In the genomic region with DNA sequence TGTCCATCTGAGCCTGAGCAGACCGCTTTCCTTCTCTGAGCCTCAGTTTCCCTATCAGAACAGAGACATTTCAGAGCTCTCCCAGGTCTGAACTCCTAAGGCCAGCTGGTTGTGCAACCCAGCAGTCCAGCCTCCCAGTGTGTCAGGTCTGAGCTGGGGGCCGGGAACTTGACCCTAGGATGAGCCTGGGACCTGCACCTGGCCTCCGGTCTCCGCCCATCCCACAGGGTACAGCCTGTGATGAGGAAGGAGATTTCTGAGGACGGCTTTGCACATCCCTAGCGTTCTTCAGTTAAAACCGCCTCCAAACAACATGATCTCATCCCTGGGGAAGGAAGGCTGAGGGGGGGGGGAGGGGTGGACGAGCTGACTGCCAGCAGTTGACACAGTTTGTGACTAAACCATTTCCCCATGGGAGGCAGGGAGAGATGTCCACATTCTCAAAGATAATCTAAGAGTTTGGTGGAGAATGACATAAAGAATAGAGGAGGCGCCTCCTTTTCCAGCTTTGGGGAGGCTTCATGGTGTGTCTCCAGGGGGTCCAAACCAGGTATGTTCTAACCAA, we compare ENCODE assay signal across 9 mouse cellular contexts. TPM values are rescaled to one million over a fixed set of nuclear protein-coding genes. Genes with fewer than 3 reads are reported as not detected.
DNase-seq lines count a peak whose midpoint lies in the region; ATAC-seq lines count a peak whose summit lies in the region.
"Had no signal": no experiment of that assay in that cellular context is flagged by ENCODE, and none has a peak within 500 bp of the region (broad histone marks: within the 10 kb centered on the region; RNA-seq: fewer than 3 reads in every experiment).

No protein-coding gene starts in this region.

- no peak overlapping the region for H3K4me3 ChIP-seq in hindbrain, embryonic 14.5 days (replicated peaks; ENCODE audit: low read length)
- H3K4me3 ChIP-seq: erythroblast, embryonic 14.5 days had no signal

- peak; percentile 26 for DNase-seq in gastrocnemius, postnatal 14 days
- DNase-seq in gastrocnemius, postnatal 36 days: no peak
- peak; percentile 55 for DNase-seq in right cerebral cortex, adult 18-20 months
- no peak for DNase-seq in right cerebral cortex, postnatal 4 days
- no peak for DNase-seq in hindbrain, embryonic 14.5 days (ENCODE audit: low spot score)
- DNase-seq in telencephalon, adult 2 months (ENCODE audit: low read depth, low spot score): peak; percentile 89
- DNase-seq in urinary bladder, postnatal 10 days (ENCODE audit: low spot score): no peak
- DNase-seq in adrenal gland, postnatal 14 days: no peak

- WGBS in hindbrain, embryonic 14.5 days: 44% methylated on average over 9 of the region's 9 CpGs

- H3K27ac ChIP-seq in hindbrain, embryonic 14.5 days: peak overlapping the region; percentile 49; the same call in 1 of the 2 replicates

- peaks cover 14% of the 10 kb centered on the region for H3K4me1 ChIP-seq in hindbrain, embryonic 14.5 days (replicated peaks; ENCODE audit: control insufficient read depth, insufficient read depth, low read length)

- H3K4me2 ChIP-seq in hindbrain, embryonic 14.5 days (replicated peaks): no peak overlapping the region

- no peaks in the 10 kb centered on the region for H3K36me3 ChIP-seq in hindbrain, embryonic 14.5 days (replicated peaks; ENCODE audit: control insufficient read depth, insufficient read depth)

- no peaks in the 10 kb centered on the region for H3K27me3 ChIP-seq in hindbrain, embryonic 14.5 days (ENCODE audit: control insufficient read depth, insufficient read depth, low read length)

- no peak overlapping the region for H3K9ac ChIP-seq in hindbrain, embryonic 14.5 days

- H3K9me3 ChIP-seq in hindbrain, embryonic 14.5 days (ENCODE audit: control insufficient read depth, low read length): no peaks in the 10 kb centered on the region

- peak; percentile 48; the same call in 1 of the 2 replicates for ATAC-seq in hindbrain, embryonic 14.5 days (ENCODE audit: low FRiP score)

- intact Hi-C loops in gastrocnemius, postnatal 14 days (cut with DNase I; ENCODE audit: low total_unique reads): no loop called here
- intact Hi-C loops in gastrocnemius, postnatal 36 days (cut with DNase I): no loop called here

RNA-seq across cellular contexts. Expression of a gene that starts 16.2 kb away (rescaled TPM):
- 10 to 100 TPM; 14.5 to 14.8 TPM for total RNA-seq in gastrocnemius, postnatal 14 days (2021)
- total RNA-seq in gastrocnemius, postnatal 36 days (2021): 10 to 100 TPM; 19.0 to 20.7 TPM
- 8.7 and 9.8 TPM in 2 replicates for polyA plus RNA-seq in hindbrain, embryonic 14.5 days (2014; fragmentation: Nextera tagmentation; extraction: Ambion mirVana)
- total RNA-seq in adrenal gland, postnatal 14 days (2021): 37.7 and 43.5 TPM in 2 replicates

Comparison
In these comparisons a context has a peak if more than half of its experiments do, and no peak if none do; other contexts are left out.
1. DNase-seq: peak in gastrocnemius, postnatal 14 days (single experiment), right cerebral cortex, adult 18-20 months (single experiment) and telencephalon, adult 2 months (single experiment); none in gastrocnemius, postnatal 36 days (0 of 2), right cerebral cortex, postnatal 4 days (single experiment), hindbrain, embryonic 14.5 days (single experiment), urinary bladder, postnatal 10 days (single experiment) and adrenal gland, postnatal 14 days (single experiment).